Mouse (Mus musculus) kidney, adult 2 months (tissue): ENCODE results near the gene Msh4. TPM values are rescaled to one million over a fixed set of nuclear protein-coding genes. Genes with fewer than 3 reads are reported as not detected.
"Not testable (repeated sequence)": the region's sequence is repeated elsewhere in the genome, so short reads cannot be mapped to it uniquely, and the experiment has no call there.

ENCODE experiments used
- DNase-seq: peaks from one replicate; pipeline ENCODE4 v3.0.0; 2021
- H3K27ac ChIP-seq: fragments of 200-500 bp; 2 replicates; pipeline ENCODE4 v1.5.1; 2012; ENCODE audit warnings: low read depth, low read length, control low read depth, inconsistent platforms; ENCODE audit not compliant: insufficient read depth
- H3K27me3 ChIP-seq: fragments of 200-500 bp; replicated peaks from 2 replicates; pipeline ENCODE4 v1.6.1; 2012; ENCODE audit warnings: mild to moderate bottlenecking, moderate library complexity, low read length, inconsistent platforms; ENCODE audit not compliant: control insufficient read depth, insufficient read depth
- H3K36me3 ChIP-seq: fragments of 200-500 bp; 2 replicates; pipeline ENCODE4 v1.6.1; 2012; ENCODE audit warnings: mild to moderate bottlenecking, moderate library complexity, low read length, inconsistent platforms; ENCODE audit not compliant: control insufficient read depth, insufficient read depth
- H3K4me1 ChIP-seq: fragments of 200-500 bp; 2 replicates; pipeline ENCODE4 v1.6.1; 2011; ENCODE audit warnings: low read length; ENCODE audit not compliant: control insufficient read depth, insufficient read depth
- H3K4me3 ChIP-seq: fragments of 200-500 bp; 2 replicates; pipeline ENCODE4 v1.5.1; 2011; ENCODE audit warnings: mild to moderate bottlenecking, low read depth, low read length, control low read depth; ENCODE audit not compliant: insufficient read depth
- CTCF ChIP-seq: fragments of 200-500 bp; conservative IDR thresholded peaks from 2 replicates; pipeline ENCODE4 v1.5.1; 2011; ENCODE audit warnings: low read depth, mild to moderate bottlenecking, control low read depth, low read length, moderate library complexity, mixed read lengths; ENCODE audit not compliant: insufficient read depth, insufficient read length
- POLR2A ChIP-seq: fragments of 200-500 bp; IDR thresholded peaks from one replicate; pipeline ENCODE4 v1.6.1; 2011; ENCODE audit warnings: low read depth, low read length, control low read depth
- WGBS: fragments of 180-500 bp; shearing (Covaris S2); methylation state at CpG from one replicate; pipeline ENCODE4 v1.1.7; 2018; 5-methylcytosine and 5-hydroxymethylcytosine counted together
- polyA plus RNA-seq: library from polyadenylated mRNA; depleted of rRNA; stranded (reverse); fragments of >200 nt; gene quantifications from 2 replicates; pipeline ENCODE4 v1.2.3, GENCODE M21; 2012

The Msh4 gene
- polyA plus RNA-seq, 1 experiment: 0.06 TPM

GRCm38 (mm10) chr3:153889188-153889781 is 16.7 kb downstream of the Msh4 start:
- Histone ChIP-seq H3K27ac (no peak overlapping the region), H3K4me1 (no peaks in the 10 kb centered on the region), H3K4me3 (no peak overlapping the region), H3K36me3 (no peaks in the 10 kb centered on the region), H3K27me3 (no peaks in the 10 kb centered on the region)
- WGBS: 75% methylated on average over 8 of the region's 8 CpGs
- TF ChIP-seq CTCF: no peak
- no peak for TF ChIP-seq POLR2A
- DNase-seq: no peak

GRCm38 (mm10) chr3:153888141-153888540 is 17.8 kb downstream of the Msh4 start:
- H3K4me1 ChIP-seq: no peaks in the 10 kb centered on the region
- no peaks in the 10 kb centered on the region for H3K36me3 ChIP-seq
- no peak for DNase-seq
- H3K4me3 ChIP-seq: no peak overlapping the region
- H3K27ac ChIP-seq: no peak overlapping the region
- TF ChIP-seq POLR2A (no peak), CTCF (no peak)
- 87% methylated on average over 6 of the region's 6 CpGs for WGBS
- H3K27me3 ChIP-seq: no peaks in the 10 kb centered on the region

GRCm38 (mm10) chr3:153886296-153886695 is 19.6 kb downstream of the Msh4 start:
- Histone ChIP-seq H3K36me3 (no peaks in the 10 kb centered on the region), H3K4me1 (no peaks in the 10 kb centered on the region), H3K27ac (no peak overlapping the region), H3K27me3 (no peaks in the 10 kb centered on the region), H3K4me3 (no peak overlapping the region)
- DNase-seq: peak; percentile 37
- no peak for TF ChIP-seq POLR2A

- Histone ChIP-seq H3K4me1 (peaks cover 8% of the 10 kb centered on the region), H3K4me3 (no peak overlapping the region), H3K27ac (no peak overlapping the region), H3K36me3 (no peaks in the 10 kb centered on the region), H3K27me3 (no peaks in the 10 kb centered on the region)
- 51% methylated on average over 5 of the region's 5 CpGs for WGBS
- DNase-seq: peak; percentile 90
- TF ChIP-seq POLR2A (no peak), CTCF (no peak)
These were observed 34.5 kb downstream of the Msh4 start for GRCm38 (mm10) chr3:153871396-153871795.

GRCm38 (mm10) chr3:153867149-153868136 is 38.5 kb downstream of the Msh4 start:
- Histone ChIP-seq H3K4me3 (no peak overlapping the region), H3K27me3 (no peaks in the 10 kb centered on the region), H3K36me3 (no peaks in the 10 kb centered on the region), H3K27ac (no peak overlapping the region), H3K4me1 (peaks cover 8% of the 10 kb centered on the region)
- no peak for TF ChIP-seq CTCF
- no peak for TF ChIP-seq POLR2A
- 68% methylated on average over 14 of the region's 14 CpGs for WGBS
- no peak for DNase-seq

GRCm38 (mm10) chr3:153864636-153865429 is 41.1 kb downstream of the Msh4 start:
- 80% methylated on average over 4 of the region's 4 CpGs for WGBS

GRCm38 (mm10) chr3:153863816-153864215 is 42.1 kb downstream of the Msh4 start:
- Histone ChIP-seq H3K4me1 (no peaks in the 10 kb centered on the region), H3K4me3 (no peak overlapping the region), H3K36me3 (no peaks in the 10 kb centered on the region), H3K27me3 (no peaks in the 10 kb centered on the region), H3K27ac (no peak overlapping the region)
- no peak for TF ChIP-seq CTCF
- DNase-seq: no peak
- WGBS: 82% methylated on average over 2 of the region's 2 CpGs

More at GRCm38 (mm10) chr3:153864636-153865429, 41.1 kb downstream of the Msh4 start:
- H3K4me1 ChIP-seq: no peaks in the 10 kb centered on the region
- no peaks in the 10 kb centered on the region for H3K27me3 ChIP-seq
- no peak for DNase-seq
- no peak overlapping the region for H3K4me3 ChIP-seq
- no peak overlapping the region for H3K27ac ChIP-seq
- H3K36me3 ChIP-seq: no peaks in the 10 kb centered on the region
- no peak for TF ChIP-seq CTCF
- TF ChIP-seq POLR2A: no peak

- not testable (repeated sequence) for H3K36me3 ChIP-seq, H3K27me3 ChIP-seq, H3K4me3 ChIP-seq, H3K4me1 ChIP-seq, H3K27ac ChIP-seq, DNase-seq
- 87% methylated on average over 8 of the region's 8 CpGs for WGBS
These were observed 45.5 kb downstream of the Msh4 start for GRCm38 (mm10) chr3:153860392-153860791.
